Mouse (Mus musculus) limb, embryonic 15.5 days (tissue): ENCODE results near the gene Crip2. TPM values are rescaled to one million over a fixed set of nuclear protein-coding genes. Genes with fewer than 3 reads are reported as not detected.

Experiments used
- ATAC-seq: fragments of 200-750 bp; cut with Nextera tagmentation; 2 replicates; pipeline ENCODE4 v1.8.0; 2017; ENCODE audit warnings: low read depth, moderate TSS enrichment; ENCODE audit not compliant: insufficient number of reproducible peaks, low FRiP score, low TSS enrichment
- H3K27ac ChIP-seq: fragments of 300-500 bp; sonication (generic); 2 replicates; pipeline ENCODE4 v1.5.1; 2015; ENCODE audit warnings: moderate library complexity, mild to moderate bottlenecking, inconsistent platforms
- H3K27me3 ChIP-seq: fragments of 300-500 bp; sonication (generic); 2 replicates; pipeline ENCODE4 v1.6.1; 2015; ENCODE audit warnings: inconsistent platforms
- H3K36me3 ChIP-seq: fragments of 300-500 bp; sonication (generic); 2 replicates; pipeline ENCODE4 v1.6.1; 2015; ENCODE audit warnings: inconsistent platforms
- H3K4me1 ChIP-seq: fragments of 300-500 bp; sonication (generic); 2 replicates; pipeline ENCODE4 v1.6.1; 2015; ENCODE audit warnings: inconsistent platforms
- H3K4me2 ChIP-seq: fragments of 300-500 bp; sonication (generic); 2 replicates; pipeline ENCODE4 v1.6.1; 2015; ENCODE audit warnings: mild to moderate bottlenecking, inconsistent platforms
- H3K4me3 ChIP-seq: fragments of 300-500 bp; sonication (generic); 2 replicates; pipeline ENCODE4 v1.5.1; 2015; ENCODE audit warnings: mild to moderate bottlenecking, inconsistent platforms
- H3K9ac ChIP-seq: fragments of 300-500 bp; sonication (generic); 2 replicates; pipeline ENCODE4 v1.6.1; 2015; ENCODE audit warnings: inconsistent platforms
- H3K9me3 ChIP-seq: fragments of 300-500 bp; sonication (generic); 2 replicates; pipeline ENCODE4 v1.6.1; 2016; ENCODE audit warnings: inconsistent platforms
- WGBS: fragments of 180-500 bp; shearing (Covaris S2); methylation state at CpG from one replicate; pipeline ENCODE4 v1.1.7; 2015; 5-methylcytosine and 5-hydroxymethylcytosine counted together
- polyA plus RNA-seq: library from polyadenylated mRNA; unstranded; fragments of >200 nt; fragmentation: Nextera tagmentation; extraction: Ambion mirVana; gene quantifications from 2 replicates; pipeline ENCODE4 v1.2.1, GENCODE M21; 2015

Crip2 gene
- polyA plus RNA-seq, 1 experiment from 2014 or later, result 113 TPM

DNA sequence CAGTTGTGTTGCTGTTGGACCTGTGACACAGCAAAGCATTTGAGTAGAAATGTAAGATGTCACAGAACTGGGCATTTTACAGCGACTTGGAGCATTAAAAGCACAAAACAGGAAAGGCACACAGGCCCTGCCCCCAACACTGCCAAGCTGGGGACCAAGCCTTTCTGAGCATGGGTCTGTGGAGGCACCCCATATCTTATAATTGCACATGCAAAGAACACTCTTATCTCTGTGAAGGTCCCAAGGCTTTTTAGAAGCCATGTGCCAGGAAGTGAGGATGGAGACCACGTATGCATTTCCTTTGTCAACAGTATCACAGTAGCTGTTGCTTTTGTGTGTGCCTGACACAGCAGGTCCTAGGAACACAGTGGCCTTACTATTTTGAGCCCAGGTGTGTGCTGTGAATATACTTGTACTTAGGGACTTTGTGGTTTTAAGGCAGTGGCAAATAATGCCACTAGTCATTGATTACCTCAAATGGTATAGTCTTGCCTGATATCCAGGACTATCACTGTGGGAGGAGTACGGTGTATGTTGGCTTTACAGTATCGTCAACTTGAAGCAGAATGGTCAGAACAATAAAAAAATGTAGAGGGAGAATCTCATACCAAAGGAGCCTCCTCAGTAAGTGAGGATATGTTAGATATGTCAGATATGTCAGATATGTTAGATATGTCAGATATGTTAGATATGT is 32.5 kb upstream of the Crip2 start:
- Histone ChIP-seq H3K4me2 (no peak overlapping the region), H3K27me3 (no peaks in the 10 kb centered on the region), H3K36me3 (peaks cover 23% of the 10 kb centered on the region; the same call in 1 of the 2 replicates), H3K27ac (no peak overlapping the region), H3K4me3 (no peak overlapping the region), H3K9me3 (no peaks in the 10 kb centered on the region), H3K9ac (no peak overlapping the region), H3K4me1 (peaks cover 47% of the 10 kb centered on the region)
- WGBS, result 79% methylated on average over 4 of the region's 4 CpGs
- no peak for ATAC-seq

DNA sequence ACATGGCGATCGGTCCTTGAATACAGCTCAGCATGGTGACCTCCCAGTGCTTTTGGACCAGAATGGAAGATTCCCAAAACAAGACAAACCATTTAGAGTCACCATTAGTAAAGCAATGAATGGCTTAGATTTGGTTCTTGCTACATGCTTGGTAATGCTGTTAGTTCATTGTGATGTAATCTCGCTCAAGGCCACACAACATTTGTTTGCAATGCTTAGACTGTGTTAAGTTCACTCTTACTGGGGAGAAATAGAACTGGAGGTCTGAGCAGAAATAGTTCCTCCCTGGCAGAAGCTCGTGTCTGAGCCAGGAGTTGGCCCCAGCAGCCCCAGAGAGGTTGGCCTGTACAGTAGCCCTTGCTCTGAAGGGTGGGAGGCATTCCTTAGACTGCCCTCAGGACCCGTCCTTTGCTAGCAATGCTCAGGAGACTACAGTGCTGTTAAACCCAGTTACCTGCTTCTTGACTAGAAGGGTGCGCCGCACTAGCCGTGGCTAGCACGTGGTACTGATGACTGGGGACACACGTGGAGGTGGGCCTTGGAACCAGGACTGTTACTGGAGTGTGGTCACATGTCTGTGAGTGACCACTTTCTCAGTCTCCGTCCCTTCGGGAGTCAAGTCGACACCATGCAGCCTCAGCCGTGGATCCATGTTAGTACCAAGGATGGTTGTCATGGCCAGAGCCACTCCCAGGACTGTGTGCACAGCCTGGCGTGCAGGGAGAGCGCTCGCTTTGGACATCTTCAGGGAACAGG is 31.3 kb upstream of the Crip2 start:
- Histone ChIP-seq H3K9ac (no peak overlapping the region), H3K4me2 (no peak overlapping the region), H3K4me1 (peaks cover 37% of the 10 kb centered on the region), H3K4me3 (no peak overlapping the region), H3K27me3 (no peaks in the 10 kb centered on the region), H3K36me3 (peaks cover 29% of the 10 kb centered on the region; the same call in 1 of the 2 replicates), H3K9me3 (no peaks in the 10 kb centered on the region), H3K27ac (no peak overlapping the region; the same call in 1 of the 2 replicates)
- no peak for ATAC-seq
- 82% methylated on average over 17 of the region's 17 CpGs for WGBS

GRCm38 (mm10) chr12:113109801-113110200 is 30.2 kb upstream of the Crip2 start:
- Histone ChIP-seq H3K27ac (no peak overlapping the region), H3K4me2 (no peak overlapping the region), H3K4me1 (peaks cover 31% of the 10 kb centered on the region), H3K9ac (no peak overlapping the region), H3K9me3 (no peaks in the 10 kb centered on the region), H3K4me3 (no peak overlapping the region), H3K27me3 (no peaks in the 10 kb centered on the region), H3K36me3 (peaks cover 40% of the 10 kb centered on the region)
- ATAC-seq, result no peak
- WGBS, result 75% methylated on average over 10 of the region's 10 CpGs

DNA sequence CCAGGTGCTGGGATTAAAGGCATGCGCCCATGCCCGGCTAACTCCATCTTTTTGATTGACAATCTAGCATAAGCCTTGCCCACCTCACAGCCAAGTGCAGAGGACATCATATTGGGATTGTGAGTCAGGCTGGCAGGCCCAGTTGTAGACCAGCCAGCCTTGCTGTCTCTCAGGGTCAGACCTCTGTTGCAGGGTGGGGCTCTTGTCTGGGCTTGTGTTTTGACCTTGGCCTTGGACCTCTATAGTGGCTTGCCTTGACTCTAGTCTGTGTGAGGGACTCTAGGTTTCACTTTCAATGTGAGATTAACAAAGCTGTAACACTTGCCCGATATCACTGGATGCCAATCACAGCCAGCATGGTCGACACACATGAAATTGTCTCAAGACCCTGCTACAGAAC is 25.9 kb upstream of the Crip2 start:
- ATAC-seq, result no peak
- H3K4me2 ChIP-seq, result no peak overlapping the region

DNA sequence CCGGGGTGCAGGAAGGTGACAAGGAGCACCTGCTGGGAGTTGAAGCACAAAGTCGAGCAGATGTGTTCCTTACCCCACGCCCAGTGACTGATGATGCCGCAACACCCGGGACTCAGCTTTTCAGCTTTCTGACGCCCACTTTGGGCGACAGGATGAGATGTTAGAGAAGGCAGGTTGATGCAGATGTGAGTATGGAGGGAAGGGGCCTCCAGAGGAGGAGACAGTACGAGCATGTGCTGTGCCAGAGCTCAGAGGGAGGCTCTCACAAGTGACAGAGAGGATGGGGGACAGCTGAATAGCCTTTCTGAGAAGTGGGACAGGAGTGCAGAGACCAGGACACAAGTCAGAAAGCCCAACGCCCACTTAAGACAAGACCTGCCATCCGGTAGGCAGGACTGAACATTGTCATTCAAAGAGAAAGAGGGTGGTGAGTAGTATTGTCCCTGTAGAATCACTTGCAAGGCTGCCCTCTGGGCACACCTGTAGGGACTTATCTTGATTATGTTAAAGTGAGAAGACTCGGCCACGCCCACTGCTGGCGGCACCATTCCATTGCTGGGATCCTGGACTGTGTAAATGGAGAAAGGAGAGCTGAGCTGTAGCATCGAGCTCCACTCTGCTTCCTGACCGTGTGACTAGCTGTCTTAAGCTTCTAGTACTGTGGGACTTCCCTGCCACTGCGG is 25.0 kb upstream of the Crip2 start:
- 81% methylated on average over 16 of the region's 16 CpGs for WGBS
- peaks cover 12% of the 10 kb centered on the region; the same call in 1 of the 2 replicates for H3K4me1 ChIP-seq
- H3K36me3 ChIP-seq, result peaks cover 74% of the 10 kb centered on the region

More for the DNA sequence above, 25.9 kb upstream of the Crip2 start:
- Histone ChIP-seq H3K9ac (no peak overlapping the region), H3K4me3 (no peak overlapping the region), H3K4me1 (peaks cover 15% of the 10 kb centered on the region), H3K27me3 (no peaks in the 10 kb centered on the region), H3K36me3 (peaks cover 69% of the 10 kb centered on the region), H3K27ac (no peak overlapping the region), H3K9me3 (no peaks in the 10 kb centered on the region)
- WGBS, result 84% methylated on average over 4 of the region's 4 CpGs

DNA sequence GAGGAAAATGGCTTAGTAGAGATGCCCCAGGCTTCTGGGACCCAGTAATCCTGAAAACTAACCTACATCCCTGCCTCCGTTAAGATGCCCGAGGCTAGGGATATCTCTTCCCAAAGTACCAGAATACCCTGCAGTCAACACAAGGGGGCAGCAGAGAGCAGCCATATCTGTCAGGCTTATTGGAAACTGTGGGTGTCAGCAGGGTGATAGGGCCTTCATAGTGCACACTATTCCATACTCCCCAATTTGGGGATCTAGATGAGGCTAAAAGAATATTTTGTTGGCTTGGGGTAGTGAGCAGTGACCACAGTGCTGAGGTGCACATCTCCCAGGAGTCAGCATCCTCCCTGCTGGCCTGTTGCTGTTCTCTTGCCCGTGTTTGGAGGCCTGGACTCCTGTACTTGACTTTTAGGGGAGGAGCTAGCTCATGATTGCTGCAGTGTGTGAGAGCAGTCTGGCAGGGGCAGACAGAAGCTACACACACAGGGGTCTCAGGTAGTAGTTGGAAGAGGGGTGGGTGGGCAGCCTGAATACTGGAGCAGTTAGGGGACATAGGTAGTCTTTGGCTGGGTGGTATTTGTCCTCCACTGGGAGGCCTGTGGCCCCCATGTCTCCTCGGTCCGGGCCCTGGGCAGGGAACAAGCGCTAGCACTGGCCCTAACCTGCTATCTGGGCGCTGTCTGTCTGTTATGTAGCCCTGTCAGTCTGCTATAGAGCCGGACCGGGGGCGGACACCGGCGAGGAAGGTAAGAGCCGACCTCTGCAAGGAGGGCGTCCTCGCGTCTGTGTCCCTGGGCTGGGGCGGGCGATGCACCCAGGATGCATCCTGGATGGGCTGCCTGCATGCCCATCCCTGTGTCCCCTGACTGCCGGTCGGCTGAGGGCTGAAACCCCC is 20.3 kb upstream of the Crip2 start:
- Histone ChIP-seq H3K27me3 (no peaks in the 10 kb centered on the region), H3K36me3 (peaks cover 93% of the 10 kb centered on the region), H3K4me2 (no peak overlapping the region), H3K9me3 (no peaks in the 10 kb centered on the region), H3K27ac (no peak overlapping the region), H3K4me1 (peaks cover 3% of the 10 kb centered on the region; the same call in 1 of the 2 replicates), H3K4me3 (no peak overlapping the region), H3K9ac (no peak overlapping the region)
- 0 out of 2 replicates have a peak, but pooled peaks have one; percentile 33 for ATAC-seq
- 84% methylated on average over 20 of the region's 20 CpGs for WGBS

More for the DNA sequence above, 25.0 kb upstream of the Crip2 start:
- H3K27me3 ChIP-seq, result no peaks in the 10 kb centered on the region
- no peak overlapping the region for H3K4me3 ChIP-seq
- no peak overlapping the region for H3K9ac ChIP-seq
- H3K9me3 ChIP-seq, result no peaks in the 10 kb centered on the region
- no peak overlapping the region for H3K4me2 ChIP-seq
- no peak overlapping the region for H3K27ac ChIP-seq
- no peak for ATAC-seq

- no peaks in the 10 kb centered on the region for H3K9me3 ChIP-seq
- no peak overlapping the region for H3K4me2 ChIP-seq
- H3K4me3 ChIP-seq, result no peak overlapping the region
- H3K27me3 ChIP-seq, result no peaks in the 10 kb centered on the region
- H3K27ac ChIP-seq, result peak overlapping the region; percentile 11; the same call in 1 of the 2 replicates
- H3K4me1 ChIP-seq, result no peaks in the 10 kb centered on the region; the same call in 1 of the 2 replicates
- no peak for ATAC-seq
- H3K9ac ChIP-seq, result no peak overlapping the region
- peaks cover 98% of the 10 kb centered on the region for H3K36me3 ChIP-seq
- 76% methylated on average over 6 of the region's 6 CpGs for WGBS
Measured at GRCm38 (mm10) chr12:113124726-113125125, 15.3 kb upstream of the Crip2 start.

GRCm38 (mm10) chr12:113130732-113131131 is 9.3 kb upstream of the Crip2 start:
- H3K4me3 ChIP-seq, result no peak overlapping the region
- no peaks in the 10 kb centered on the region for H3K27me3 ChIP-seq
- H3K9me3 ChIP-seq, result no peaks in the 10 kb centered on the region
- 96% methylated on average over 8 of the region's 8 CpGs for WGBS
- no peak overlapping the region for H3K27ac ChIP-seq
- H3K4me1 ChIP-seq, result 0 out of 2 replicates have a peak, but pooled peaks cover 9% of the 10 kb centered on the region
- H3K36me3 ChIP-seq, result peaks cover 99% of the 10 kb centered on the region
- no peak overlapping the region for H3K9ac ChIP-seq
- no peak for ATAC-seq
- no peak overlapping the region for H3K4me2 ChIP-seq

- no peak overlapping the region for H3K27ac ChIP-seq
Measured at GRCm38 (mm10) chr12:113131601-113132000, 8.4 kb upstream of the Crip2 start.

GRCm38 (mm10) chr12:113132567-113132966 is 7.5 kb upstream of the Crip2 start:
- 56% methylated on average over 2 of the region's 2 CpGs for WGBS
- Histone ChIP-seq H3K9ac (no peak overlapping the region), H3K27ac (no peak overlapping the region), H3K4me2 (no peak overlapping the region), H3K27me3 (no peaks in the 10 kb centered on the region), H3K36me3 (peaks cover 100% of the 10 kb centered on the region), H3K9me3 (no peaks in the 10 kb centered on the region), H3K4me1 (0 out of 2 replicates have a peak, but pooled peaks cover 9% of the 10 kb centered on the region), H3K4me3 (no peak overlapping the region)
- peak; percentile 45; the same call in 1 of the 2 replicates for ATAC-seq

More at GRCm38 (mm10) chr12:113131601-113132000, 8.4 kb upstream of the Crip2 start:
- H3K36me3 ChIP-seq, result peaks cover 100% of the 10 kb centered on the region
- H3K4me3 ChIP-seq, result no peak overlapping the region
- WGBS, result 99% methylated on average over 14 of the region's 14 CpGs
- no peak overlapping the region for H3K9ac ChIP-seq
- no peaks in the 10 kb centered on the region for H3K9me3 ChIP-seq
- H3K4me2 ChIP-seq, result no peak overlapping the region
- H3K27me3 ChIP-seq, result no peaks in the 10 kb centered on the region
- no peak for ATAC-seq
- 0 out of 2 replicates have a peak, but pooled peaks cover 9% of the 10 kb centered on the region for H3K4me1 ChIP-seq

GRCm38 (mm10) chr12:113133260-113133659 is 6.8 kb upstream of the Crip2 start:
- 0 out of 2 replicates have a peak, but pooled peaks cover 9% of the 10 kb centered on the region for H3K4me1 ChIP-seq
- H3K4me3 ChIP-seq, result no peak overlapping the region
- 94% methylated on average over 8 of the region's 9 CpGs for WGBS
- ATAC-seq, result no peak
- no peaks in the 10 kb centered on the region for H3K27me3 ChIP-seq
- H3K4me2 ChIP-seq, result no peak overlapping the region
- no peak overlapping the region for H3K27ac ChIP-seq
- H3K9me3 ChIP-seq, result no peaks in the 10 kb centered on the region
- peaks cover 100% of the 10 kb centered on the region for H3K36me3 ChIP-seq
- no peak overlapping the region for H3K9ac ChIP-seq
